Comparison of ENCODE assay signal across 8 mouse cellular contexts in the genomic region with DNA sequence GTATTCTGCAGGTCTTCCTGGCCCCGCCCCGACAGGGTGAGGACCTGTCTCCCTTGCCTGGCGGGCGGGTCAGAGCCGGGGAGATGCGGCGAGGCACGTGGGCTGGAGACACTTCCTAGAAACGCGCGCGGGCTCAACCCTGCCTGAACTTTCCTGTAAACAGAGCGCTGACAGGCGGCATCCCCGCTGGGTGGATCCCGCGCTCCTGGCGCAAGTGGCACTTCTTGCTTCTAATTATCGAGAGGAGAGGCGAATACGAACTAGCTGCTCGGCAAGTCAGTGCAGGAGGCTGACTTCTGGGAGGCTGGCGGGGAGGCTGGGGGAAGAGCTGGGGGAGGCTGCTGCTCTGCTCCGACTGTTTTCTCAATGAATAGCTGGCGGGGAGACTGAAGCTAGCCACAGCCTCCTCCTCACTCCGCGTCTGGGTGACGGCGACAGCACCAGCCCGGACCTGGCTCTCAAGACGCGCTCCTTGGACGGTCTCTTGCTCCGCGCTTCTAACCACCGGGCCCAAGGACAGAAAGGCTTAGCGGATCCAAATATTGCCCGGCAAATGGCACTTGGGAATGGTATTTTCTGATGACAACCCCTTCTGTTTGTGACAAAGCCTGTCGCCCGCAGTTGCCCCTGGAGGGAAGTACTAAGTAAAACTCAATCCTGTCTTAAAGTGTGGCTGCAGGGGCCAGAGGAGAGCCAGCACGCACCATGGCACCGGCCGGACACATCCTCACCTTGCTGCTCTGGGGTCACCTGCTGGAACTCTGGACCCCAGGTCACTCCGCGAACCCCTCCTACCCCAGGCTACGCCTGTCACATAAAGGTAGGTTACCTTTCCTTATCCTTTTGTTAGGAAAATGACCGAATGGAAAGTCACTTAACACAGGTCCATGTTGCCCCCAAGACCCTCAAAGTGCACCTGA. TPM values are rescaled to one million over a fixed set of nuclear protein-coding genes. Genes with fewer than 3 reads are reported as not detected.
DNase-seq lines count a peak whose midpoint lies in the region; ATAC-seq and TF ChIP-seq lines count a peak whose summit lies in the region.

A gene (plus strand): TSS at position 72 of the 920 bp plus-strand sequence.

- intact Hi-C loops in gastrocnemius, adult 2 months (cut with DNase I), result no loop called here

- peak within 1 kb of the TSS; percentile 90 for H3K4me2 ChIP-seq in heart, embryonic 16.5 days (ENCODE audit: low read depth, low read length)
- peak within 1 kb of the TSS; percentile 70 for H3K4me2 ChIP-seq in liver, embryonic 11.5 days

- DNase-seq in gastrocnemius, adult 2 months, result peak; percentile 26
- DNase-seq in gastrocnemius, adult 18-20 months (ENCODE audit: low spot score), result no peak
- DNase-seq in embryo, embryonic 10.5 days (ENCODE audit: low spot score), result peak; percentile 66
- DNase-seq in kidney, postnatal 14 days, result peak; percentile 25
- peak; percentile 41 for DNase-seq in liver, embryonic 11.5 days (ENCODE audit: low spot score)
- peak; percentile 66 for DNase-seq in neural tube, embryonic 10.5 days (ENCODE audit: extremely low spot score, low spot score)
- DNase-seq in urinary bladder, postnatal 14 days (ENCODE audit: low spot score), result peak; percentile 42

- peak within 1 kb of the TSS; percentile 63 for H3K4me3 ChIP-seq in gastrocnemius, adult 2 months
- H3K4me3 ChIP-seq in heart, embryonic 16.5 days (ENCODE audit: low read length), result peak within 1 kb of the TSS; percentile 61
- H3K4me3 ChIP-seq in liver, embryonic 11.5 days (ENCODE audit: low read depth, low read length), result peak within 1 kb of the TSS; percentile 44

- no peak within 1 kb of the TSS for H3K27ac ChIP-seq in gastrocnemius, adult 2 months
- no peak within 1 kb of the TSS for H3K27ac ChIP-seq in heart, embryonic 16.5 days (ENCODE audit: low read length)
- no peak within 1 kb of the TSS for H3K27ac ChIP-seq in liver, embryonic 11.5 days (ENCODE audit: low read depth, low read length)

- H3K9me3 ChIP-seq in heart, embryonic 16.5 days (replicated peaks; ENCODE audit: control insufficient read depth, low read length), result peaks cover 5% of the 10 kb centered on the region
- H3K9me3 ChIP-seq in liver, embryonic 11.5 days (ENCODE audit: control insufficient read depth, low read length), result no peaks in the 10 kb centered on the region

- 0 out of 2 replicates have a peak, but pooled peaks cover 2% of the 10 kb centered on the region for H3K27me3 ChIP-seq in heart, embryonic 16.5 days (ENCODE audit: control insufficient read depth, insufficient read depth, low read length)
- peaks cover 13% of the 10 kb centered on the region; the same call in 1 of the 2 replicates for H3K27me3 ChIP-seq in liver, embryonic 11.5 days (replicated peaks; ENCODE audit: control insufficient read depth, insufficient read depth, low read length)

- WGBS in heart, embryonic 16.5 days, result 1% methylated on average over 47 of the region's 47 CpGs
- WGBS in liver, embryonic 11.5 days, result 2% methylated on average over 47 of the region's 47 CpGs

- H3K4me1 ChIP-seq in heart, embryonic 16.5 days (ENCODE audit: control insufficient read depth, insufficient read depth, low read length), result no peaks in the 10 kb centered on the region
- H3K4me1 ChIP-seq in liver, embryonic 11.5 days (replicated peaks; ENCODE audit: control insufficient read depth, insufficient read depth, low read length), result no peaks in the 10 kb centered on the region

- ATAC-seq in heart, embryonic 16.5 days (replicated peaks; ENCODE audit: extremely low read depth, insufficient read depth, low FRiP score), result 0 out of 2 replicates have a peak, but pooled peaks have one; percentile 37
- peak; percentile 49 for ATAC-seq in liver, embryonic 11.5 days (replicated peaks; ENCODE audit: low FRiP score)

- no peak for TF ChIP-seq CTCF in gastrocnemius, adult 2 months (IDR thresholded peaks at IDR 0.05)

- peak within 1 kb of the TSS; percentile 47 for H3K9ac ChIP-seq in heart, embryonic 16.5 days (ENCODE audit: low read length)
- H3K9ac ChIP-seq in liver, embryonic 11.5 days (ENCODE audit: low read depth, low read length), result no peak within 1 kb of the TSS; the same call in 1 of the 2 replicates

- no peaks in the 10 kb centered on the region for H3K36me3 ChIP-seq in heart, embryonic 16.5 days (ENCODE audit: control insufficient read depth, insufficient read depth)
- H3K36me3 ChIP-seq in liver, embryonic 11.5 days (ENCODE audit: control insufficient read depth, insufficient read depth, low read length), result no peaks in the 10 kb centered on the region

RNA-seq across cellular contexts. Expression of the gene that starts here (rescaled TPM):
- under 1 TPM; 0.23 to 0.36 TPM for total RNA-seq in gastrocnemius, adult 2 months (2021)
- total RNA-seq in gastrocnemius, adult 18-20 months (2021), result under 1 TPM; 0.21 to 0.38 TPM
- 0.42 and 1.9 TPM in 2 replicates for polyA plus RNA-seq in heart, embryonic 16.5 days (2015; fragmentation: Nextera tagmentation; extraction: Ambion mirVana)
- polyA plus RNA-seq in liver, embryonic 11.5 days (2014; fragmentation: Nextera tagmentation; extraction: Ambion mirVana), result 0.34 and 0.67 TPM in 2 replicates

Comparison
In these comparisons a context has a peak if more than half of its experiments do, and no peak if none do; other contexts are left out.
1. Peak in DNase-seq and H3K4me3 ChIP-seq in gastrocnemius, adult 2 months; RNA of the gene not detected or under 1 TPM.
2. Peak in DNase-seq, ATAC-seq, H3K4me3 ChIP-seq and H3K4me2 ChIP-seq in liver, embryonic 11.5 days; RNA of the gene not detected or under 1 TPM.